Mouse (Mus musculus) kidney, embryonic 15.5 days (tissue): ENCODE data around the gene Fut8. TPM values are rescaled to one million over a fixed set of nuclear protein-coding genes. Genes with fewer than 3 reads are reported as not detected.
"Not testable (repeated sequence)": the region's sequence is repeated elsewhere in the genome, so short reads cannot be mapped to it uniquely, and the experiment has no call there.

ENCODE experiments used
- ATAC-seq: fragments of 200-750 bp; cut with Nextera tagmentation; replicated peaks from 2 replicates; pipeline ENCODE4 v1.8.0; 2017; ENCODE audit warnings: moderate TSS enrichment; ENCODE audit not compliant: low FRiP score
- H3K27ac ChIP-seq: fragments of 300-500 bp; sonication (generic); 2 replicates; pipeline ENCODE4 v1.5.1; 2015; ENCODE audit warnings: mild to moderate bottlenecking, inconsistent platforms
- H3K27me3 ChIP-seq: fragments of 300-500 bp; sonication (generic); 2 replicates; pipeline ENCODE4 v1.6.1; 2015; ENCODE audit warnings: inconsistent platforms
- H3K36me3 ChIP-seq: fragments of 300-500 bp; sonication (generic); 2 replicates; pipeline ENCODE4 v1.6.1; 2015; ENCODE audit warnings: inconsistent platforms
- H3K4me1 ChIP-seq: fragments of 300-500 bp; sonication (generic); 2 replicates; pipeline ENCODE4 v1.6.1; 2015; ENCODE audit warnings: inconsistent platforms
- H3K4me2 ChIP-seq: fragments of 300-500 bp; sonication (generic); 2 replicates; pipeline ENCODE4 v1.6.1; 2015; ENCODE audit warnings: moderate library complexity, mild to moderate bottlenecking, inconsistent platforms
- H3K4me3 ChIP-seq: fragments of 300-500 bp; sonication (generic); replicated peaks from 2 replicates; pipeline ENCODE4 v1.5.1; 2015; ENCODE audit warnings: mild to moderate bottlenecking, inconsistent platforms
- H3K9ac ChIP-seq: fragments of 300-500 bp; sonication (generic); 2 replicates; pipeline ENCODE4 v1.6.1; 2015; ENCODE audit warnings: mild to moderate bottlenecking, inconsistent platforms
- H3K9me3 ChIP-seq: fragments of 300-500 bp; sonication (generic); replicated peaks from 2 replicates; pipeline ENCODE4 v1.6.1; 2016; ENCODE audit warnings: inconsistent platforms
- WGBS: fragments of 180-500 bp; shearing (Covaris S2); methylation state at CpG from one replicate; pipeline ENCODE4 v1.1.7; 2015; ENCODE audit warnings: mixed read lengths; 5-methylcytosine and 5-hydroxymethylcytosine counted together
- polyA plus RNA-seq: library from polyadenylated mRNA; unstranded; fragments of >200 nt; fragmentation: Nextera tagmentation; extraction: Ambion mirVana; gene quantifications from 2 replicates; pipeline ENCODE4 v1.2.1, GENCODE M21; 2015

Gene Fut8
- polyA plus RNA-seq, 1 experiment from 2014 or later, result 23.9 TPM

- H3K36me3 ChIP-seq, result no peaks in the 10 kb centered on the region
- 0 out of 2 replicates have a peak, but pooled peaks cover 9% of the 10 kb centered on the region for H3K4me1 ChIP-seq
- no peak overlapping the region for H3K9ac ChIP-seq
- H3K27ac ChIP-seq, result no peak overlapping the region
- peak; percentile 70; the same call in 1 of the 2 replicates for ATAC-seq
- no peak overlapping the region for H3K4me3 ChIP-seq
- H3K9me3 ChIP-seq, result no peaks in the 10 kb centered on the region
- H3K27me3 ChIP-seq, result no peaks in the 10 kb centered on the region
- no peak overlapping the region for H3K4me2 ChIP-seq
- WGBS, result 49% methylated on average over 6 of the region's 6 CpGs
Observed at GRCm38 (mm10) chr12:77516805-77517204, 278.9 kb downstream of the Fut8 start.

GRCm38 (mm10) chr12:77517691-77518090 lies 279.8 kb downstream of the Fut8 start:
- no peak overlapping the region for H3K27ac ChIP-seq
- H3K9ac ChIP-seq, result no peak overlapping the region
- H3K4me2 ChIP-seq, result no peak overlapping the region
- 0 out of 2 replicates have a peak, but pooled peaks cover 9% of the 10 kb centered on the region for H3K4me1 ChIP-seq
- 77% methylated on average over 12 of the region's 12 CpGs for WGBS
- H3K9me3 ChIP-seq, result no peaks in the 10 kb centered on the region
- no peaks in the 10 kb centered on the region for H3K27me3 ChIP-seq
- no peak overlapping the region for H3K4me3 ChIP-seq
- no peaks in the 10 kb centered on the region for H3K36me3 ChIP-seq
- ATAC-seq, result no peak

GRCm38 (mm10) chr12:77519534-77520102 lies 281.7 kb downstream of the Fut8 start:
- Histone ChIP-seq H3K27me3 (no peaks in the 10 kb centered on the region), H3K27ac (no peak overlapping the region), H3K4me3 (no peak overlapping the region), H3K36me3 (no peaks in the 10 kb centered on the region), H3K9me3 (no peaks in the 10 kb centered on the region), H3K9ac (no peak overlapping the region), H3K4me1 (0 out of 2 replicates have a peak, but pooled peaks cover 9% of the 10 kb centered on the region), H3K4me2 (no peak overlapping the region)
- ATAC-seq, result no peak
- WGBS, result 86% methylated on average over 6 of the region's 6 CpGs

- H3K4me2 ChIP-seq, H3K4me3 ChIP-seq, H3K27ac ChIP-seq, H3K9ac ChIP-seq, H3K9me3 ChIP-seq, ATAC-seq, H3K36me3 ChIP-seq, H3K27me3 ChIP-seq, H3K4me1 ChIP-seq: not testable (repeated sequence)
- 62% methylated on average over 4 of the region's 4 CpGs for WGBS
Observed at GRCm38 (mm10) chr12:77524014-77524413, 286.1 kb downstream of the Fut8 start.
